Mouse (Mus musculus) brain, embryonic 18.5 days (tissue): Measurements from ENCODE around the gene Pisd.

Experiments used
- DNase-seq: peaks from one replicate; pipeline ENCODE4 v3.0.0-alpha.2; 2012; ENCODE audit warnings: low read depth, low spot score

The Pisd gene

DNA sequence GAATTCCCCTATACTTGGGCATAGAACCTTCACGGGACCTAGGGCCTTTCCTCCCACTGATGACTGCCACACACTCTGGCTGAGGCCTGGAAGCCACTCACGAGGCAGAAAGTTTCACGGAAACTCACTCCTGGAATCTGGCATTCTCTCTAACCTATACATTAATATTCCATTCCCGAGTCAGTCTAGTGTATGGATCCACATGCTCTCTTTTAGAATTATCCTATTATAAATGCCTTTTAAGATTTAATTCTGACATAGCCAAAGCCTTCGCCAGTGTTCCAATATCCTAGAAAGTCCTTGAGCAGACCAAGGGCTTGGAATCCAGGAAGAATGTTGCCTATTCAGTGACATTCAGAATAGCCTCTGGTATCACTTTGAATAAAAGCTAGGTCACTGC, 74.0 kb downstream of the Pisd start:
- DNase-seq = no peak

DNA sequence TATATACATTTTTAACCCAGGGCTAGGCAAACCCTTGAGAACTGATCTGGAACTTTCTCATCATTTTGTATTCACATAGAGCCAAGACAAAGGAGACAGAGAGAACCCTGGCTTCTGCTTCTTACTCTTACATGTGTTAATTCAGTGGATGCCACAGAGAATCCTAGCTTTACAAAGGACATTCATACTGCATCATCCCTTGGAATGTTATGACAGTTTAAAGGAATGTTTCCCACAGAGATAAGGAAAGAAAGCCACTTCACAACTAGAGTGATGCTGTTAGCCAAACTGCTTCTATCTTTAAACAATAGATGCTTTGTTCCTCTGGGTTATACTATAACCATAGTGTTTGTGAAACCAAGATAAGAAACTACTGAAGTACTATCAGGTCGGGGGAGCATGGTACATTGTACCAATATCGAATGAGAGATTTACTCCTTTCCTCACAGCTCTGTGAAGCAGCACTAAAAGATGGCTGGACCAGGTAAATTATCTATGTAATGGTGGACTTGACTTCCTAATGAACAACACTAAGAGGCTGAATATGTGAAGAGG, 79.1 kb downstream of the Pisd start:
- DNase-seq = no peak

DNA sequence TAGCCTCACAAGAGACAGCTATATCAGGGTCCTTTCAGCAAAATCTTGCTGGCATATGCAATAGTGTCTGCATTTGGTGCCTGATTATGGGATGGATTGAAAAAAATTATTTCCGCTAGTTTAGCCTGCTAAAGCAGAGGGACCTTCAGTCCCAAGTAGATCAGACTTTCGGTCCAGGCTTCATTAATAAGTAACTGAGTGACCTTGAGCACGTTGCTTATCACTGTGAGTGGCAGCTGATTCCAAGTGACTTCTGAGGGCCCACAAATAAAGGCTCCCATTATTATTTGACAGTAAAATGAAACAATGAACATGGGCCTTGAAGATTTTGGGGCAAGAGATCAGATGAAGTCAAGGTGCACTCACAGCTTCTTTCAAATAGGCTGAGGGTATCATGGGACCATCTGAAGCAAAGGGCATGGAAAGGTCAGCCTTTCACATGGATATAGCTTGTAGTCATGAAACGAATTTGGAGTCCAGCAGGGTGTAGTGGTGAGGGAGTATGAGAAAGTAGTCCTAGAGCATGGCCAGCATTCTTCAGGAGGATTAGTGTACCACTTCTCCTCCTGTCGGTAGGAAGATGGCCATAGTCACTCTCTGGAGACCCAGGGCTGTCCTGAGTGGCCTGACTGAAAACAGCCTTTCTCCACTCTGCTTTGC, 88.1 kb downstream of the Pisd start:
- no peak for DNase-seq

DNA sequence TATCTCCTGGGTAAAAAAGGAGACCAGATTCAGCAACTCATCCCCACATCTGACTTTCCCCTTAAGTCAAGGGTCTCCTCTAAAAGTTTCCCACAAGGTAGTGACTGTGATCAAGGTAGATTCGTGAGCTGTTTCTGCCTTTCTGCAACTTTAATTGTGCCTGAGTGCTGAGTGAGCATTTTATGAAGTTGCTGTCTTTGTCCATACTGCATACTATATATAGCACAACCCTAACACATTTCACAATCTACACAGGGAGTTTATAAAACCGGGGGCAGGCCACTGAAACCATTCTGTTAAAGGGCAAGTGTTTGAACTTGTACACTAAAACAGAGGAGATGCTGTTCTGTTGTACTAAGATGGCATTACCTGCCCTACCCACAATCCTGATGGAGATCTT, 92.0 kb downstream of the Pisd start:
- DNase-seq = no peak
